Mouse (Mus musculus) heart, postnatal 10 days (tissue): ENCODE results near the gene Gadd45g. TPM values are rescaled to one million over a fixed set of nuclear protein-coding genes. Genes with fewer than 3 reads are reported as not detected.
A peak's percentile ranks its signal among the peaks of the same experiment; 100 is the strongest.
"Not testable (repeated sequence)": the region's sequence is repeated elsewhere in the genome, so short reads cannot be mapped to it uniquely, and the experiment has no call there.

Experiments used
- DNase-seq, 2 experiments: peaks; one replicate each; pipeline ENCODE4 v3.0.0; 2021
- intact Hi-C: fragments of 180-260 bp; cut with DNase I; formaldehyde crosslinking; loops from one replicate; pipeline ENCODE4 v1.15.1; 2025
- total RNA-seq, 2 experiments: library from RNA; stranded (reverse); gene quantifications; 2 replicates each; pipeline ENCODE4 v1.2.3; 2021

Gadd45g gene
- total RNA-seq, 2 experiments from 2014 or later: 27.8 to 37.9 TPM

GRCm38 (mm10) chr13:51832491-51832890 is 14.0 kb upstream of the Gadd45g start:
- no peak for DNase-seq
- intact Hi-C loops: loop anchor here (5.0 kb wide), 1 partner anchor 790 kb away; no protein-coding TSS in a partner anchor

GRCm38 (mm10) chr13:51833611-51834010 is 12.9 kb upstream of the Gadd45g start:
- intact Hi-C loops: loop anchor here (5.0 kb wide), 1 partner anchor 789 kb away; no protein-coding TSS in a partner anchor
- peak; percentile 41 to 42 for DNase-seq

- DNase-seq: not testable (repeated sequence)
- intact Hi-C loops: loop anchor here (5.0 kb wide), 1 partner anchor 788 kb away; no protein-coding TSS in a partner anchor
Observed at GRCm38 (mm10) chr13:51834024-51834423, 12.5 kb upstream of the Gadd45g start.

- intact Hi-C loops: loop anchor here (5.0 kb wide), 1 partner anchor 788 kb away; no protein-coding TSS in a partner anchor
- no peak for DNase-seq
Observed at GRCm38 (mm10) chr13:51834520-51834919, 12.0 kb upstream of the Gadd45g start.

- intact Hi-C loops, DNase-seq: not testable (repeated sequence)
Observed at GRCm38 (mm10) chr13:51835208-51835607, 11.3 kb upstream of the Gadd45g start.

GRCm38 (mm10) chr13:51837402-51837801 is 9.1 kb upstream of the Gadd45g start:
- no peak for DNase-seq
- intact Hi-C loops: no loop called here

- peak; percentile 56 to 74 for DNase-seq
- intact Hi-C loops: loop anchor here (1.0 to 2.0 kb wide), 2 partner anchors 384 to 695 kb away; no protein-coding TSS in a partner anchor
Observed at GRCm38 (mm10) chr13:51839250-51840026, 7.0 kb upstream of the Gadd45g start.

- intact Hi-C loops: loop anchor here (2.0 kb wide), 1 partner anchor 694 kb away; no protein-coding TSS in a partner anchor
- no peak for DNase-seq
Observed at GRCm38 (mm10) chr13:51840702-51841101, 5.8 kb upstream of the Gadd45g start.

GRCm38 (mm10) chr13:51841541-51842115 is 4.8 kb upstream of the Gadd45g start:
- intact Hi-C loops: loop anchor here (2.0 kb wide), 1 partner anchor 693 kb away; no protein-coding TSS in a partner anchor
- no peak for DNase-seq

- no peak for DNase-seq
- intact Hi-C loops: no loop called here
Observed at GRCm38 (mm10) chr13:51842191-51842590, 4.3 kb upstream of the Gadd45g start.

- intact Hi-C loops: no loop called here
- peak in 1 of 2 experiments; percentile 39 for DNase-seq
Observed at GRCm38 (mm10) chr13:51842773-51843172, 3.7 kb upstream of the Gadd45g start.

- intact Hi-C loops: no loop called here
- no peak for DNase-seq
Observed at GRCm38 (mm10) chr13:51843298-51843697, 3.2 kb upstream of the Gadd45g start.

- intact Hi-C loops: loop anchor here (1.0 kb wide), 1 partner anchor 379 kb away; no protein-coding TSS in a partner anchor
- DNase-seq: no peak
Observed at GRCm38 (mm10) chr13:51844118-51844517, 2.4 kb upstream of the Gadd45g start.

- DNase-seq: peak; percentile 82 to 88
- intact Hi-C loops: loop anchor here (1.0 to 5.0 kb wide), 3 partner anchors 118 to 379 kb away; no protein-coding TSS in a partner anchor
Observed at GRCm38 (mm10) chr13:51844661-51845060, 1.8 kb upstream of the Gadd45g start.

GRCm38 (mm10) chr13:51845072-51845471 is 1.4 kb upstream of the Gadd45g start:
- intact Hi-C loops: loop anchor here (5.0 kb wide), 2 partner anchors 117 to 292 kb away; no protein-coding TSS in a partner anchor
- peak; percentile 52 to 60 for DNase-seq

GRCm38 (mm10) chr13:51845591-51846191 is 787 bp upstream of the Gadd45g start:
- intact Hi-C loops: loop anchor here (1.0 to 5.0 kb wide), 6 partner anchors 57 to 292 kb away; no protein-coding TSS in a partner anchor
- peak; percentile 91 to 93 for DNase-seq

GRCm38 (mm10) chr13:51846868-51847793 is 653 bp downstream of the Gadd45g start:
- DNase-seq: peak; percentile 85 to 87
- intact Hi-C loops: loop anchor here (1.0 to 5.0 kb wide), 6 partner anchors 56 to 290 kb away; no protein-coding TSS in a partner anchor

- DNase-seq: peak; percentile 87 to 91
- intact Hi-C loops: loop anchor here (2.0 to 5.0 kb wide), 5 partner anchors 55 to 289 kb away; no protein-coding TSS in a partner anchor
Observed at GRCm38 (mm10) chr13:51847979-51848480, 1.6 kb downstream of the Gadd45g start.
